Mouse (Mus musculus) ES-E14 (cell line): Measurements from ENCODE around the gene Osbpl9.

Experiments
- HCFC1 ChIP-seq: IDR thresholded peaks from 2 replicates; pipeline ENCODE4 v1.6.1; 2012; ENCODE audit warnings: low read length, inconsistent platforms, borderline replicate concordance; ENCODE audit not compliant: insufficient read depth
- ZC3H11A ChIP-seq: IDR thresholded peaks from 2 replicates; pipeline ENCODE4 v1.6.1; 2012; ENCODE audit warnings: low read depth, mild to moderate bottlenecking, inconsistent platforms, low read length, borderline replicate concordance
- ZNF384 ChIP-seq: IDR thresholded peaks from 2 replicates; pipeline ENCODE4 v1.6.1; 2012; ENCODE audit warnings: low read depth, low read length, inconsistent platforms

GRCm38 (mm10) chr4:109210881-109211280 lies 8.8 kb upstream of the Osbpl9 start:
- TF ChIP-seq HCFC1 = no peak
- TF ChIP-seq ZNF384 = no peak
- TF ChIP-seq ZC3H11A = no peak
